Mouse (Mus musculus): Measurements from ENCODE around the gene Fkbp1b. TPM values are rescaled to one million over a fixed set of nuclear protein-coding genes. Genes with fewer than 3 reads are reported as not detected.
"Not testable (repeated sequence)": the region's sequence is repeated elsewhere in the genome, so short reads cannot be mapped to it uniquely, and the experiment has no call there.

Fkbp1b gene
- not detected in 2 replicates for polyA plus RNA-seq (2012; ENCODE audit: insufficient read depth, insufficient read length, low replicate concordance, missing spikeins)

DNA sequence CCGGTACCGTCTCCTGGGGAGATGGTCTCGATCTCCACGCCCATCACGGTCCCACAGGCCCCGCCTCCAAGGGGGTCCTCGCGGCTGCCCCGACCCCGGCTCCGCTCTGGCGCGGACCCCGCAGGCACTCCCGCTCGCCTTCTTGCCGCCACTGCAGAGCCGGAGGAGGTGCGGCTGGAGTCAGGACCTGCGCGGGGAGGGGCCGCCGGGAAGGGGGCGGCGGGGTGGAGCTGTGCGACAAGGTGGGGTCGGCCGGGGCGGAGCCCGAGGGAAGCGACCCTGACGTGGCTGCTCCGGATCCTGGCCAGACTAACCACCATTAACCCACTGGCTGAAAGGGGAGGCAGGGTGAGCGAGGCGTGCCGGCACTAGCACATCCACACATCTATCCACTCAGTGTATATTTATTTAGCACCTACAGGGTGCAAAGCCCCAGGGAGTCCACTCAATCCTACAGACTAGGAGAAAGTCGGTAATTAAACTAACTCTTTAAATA lies at the start of gene Fkbp1b:
TSS of gene Fkbp1b (minus strand) at position 200 of the 496 bp plus-strand sequence.
- H3K4me3 ChIP-seq (ENCODE audit: insufficient read depth, low read depth, low read length), result peak within 1 kb of the TSS; percentile 96
- peaks cover 7% of the 10 kb centered on the region for H3K4me1 ChIP-seq (ENCODE audit: control insufficient read depth, insufficient read depth, low read length)
- WGBS, result under 1% methylated on average over 37 of the region's 37 CpGs
- TF ChIP-seq CTCF (IDR thresholded peaks at IDR 0.05; ENCODE audit: insufficient read depth, low read depth, low read length), result no peak
- no peak for TF ChIP-seq POLR2A (IDR thresholded peaks at IDR 0.05; ENCODE audit: insufficient read depth, low read depth, low read length)
- H3K27ac ChIP-seq (ENCODE audit: insufficient read depth, low read depth, low read length), result no peak within 1 kb of the TSS

- WGBS, result 91% methylated on average over 1 of the region's 1 CpGs
- H3K4me3 ChIP-seq (ENCODE audit: insufficient read depth, low read depth, low read length), result no peak overlapping the region
- no peaks in the 10 kb centered on the region for H3K4me1 ChIP-seq (ENCODE audit: control insufficient read depth, insufficient read depth, low read length)
- TF ChIP-seq POLR2A (IDR thresholded peaks at IDR 0.05; ENCODE audit: insufficient read depth, low read depth, low read length) (no peak), CTCF (IDR thresholded peaks at IDR 0.05; ENCODE audit: insufficient read depth, low read depth, low read length) (no peak)
- no peak overlapping the region for H3K27ac ChIP-seq (ENCODE audit: insufficient read depth, low read depth, low read length)
These were observed 48.5 kb upstream of the Fkbp1b start for GRCm38 (mm10) chr12:4889891-4890290.

DNA sequence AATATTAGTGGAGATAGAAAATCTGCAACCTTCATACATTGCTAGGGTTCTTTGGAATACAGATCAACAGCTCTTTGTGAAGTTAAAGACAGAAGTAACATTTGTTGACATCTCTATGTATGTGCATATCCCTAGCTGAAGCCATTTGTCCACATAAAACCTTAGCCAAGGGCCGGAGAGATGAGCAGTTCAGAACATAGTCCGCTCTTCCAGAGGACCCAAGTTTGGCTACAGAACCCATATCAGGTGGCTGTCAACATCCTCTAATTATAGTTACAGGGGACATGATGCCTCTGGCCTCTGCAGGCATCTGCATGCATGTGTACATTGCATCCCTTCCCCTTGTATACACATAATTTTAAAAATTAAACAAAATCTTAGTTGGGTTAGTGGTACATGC lies 47.9 kb upstream of the Fkbp1b start:
- TF ChIP-seq CTCF (IDR thresholded peaks at IDR 0.05; ENCODE audit: insufficient read depth, low read depth, low read length) (no peak), POLR2A (IDR thresholded peaks at IDR 0.05; ENCODE audit: insufficient read depth, low read depth, low read length) (no peak)
- H3K4me3 ChIP-seq (ENCODE audit: insufficient read depth, low read depth, low read length), result no peak overlapping the region
- H3K4me1 ChIP-seq (ENCODE audit: control insufficient read depth, insufficient read depth, low read length), result no peaks in the 10 kb centered on the region
- H3K27ac ChIP-seq (ENCODE audit: insufficient read depth, low read depth, low read length), result no peak overlapping the region
- 98% methylated on average over 2 of the region's 2 CpGs for WGBS

- TF ChIP-seq CTCF (IDR thresholded peaks at IDR 0.05; ENCODE audit: insufficient read depth, low read depth, low read length) (no peak), POLR2A (IDR thresholded peaks at IDR 0.05; ENCODE audit: insufficient read depth, low read depth, low read length) (no peak)
- Histone ChIP-seq H3K27ac (ENCODE audit: insufficient read depth, low read depth, low read length) (no peak overlapping the region), H3K4me1 (ENCODE audit: control insufficient read depth, insufficient read depth, low read length) (no peaks in the 10 kb centered on the region), H3K4me3 (ENCODE audit: insufficient read depth, low read depth, low read length) (no peak overlapping the region)
These were observed 47.3 kb upstream of the Fkbp1b start for GRCm38 (mm10) chr12:4888739-4889138.

DNA sequence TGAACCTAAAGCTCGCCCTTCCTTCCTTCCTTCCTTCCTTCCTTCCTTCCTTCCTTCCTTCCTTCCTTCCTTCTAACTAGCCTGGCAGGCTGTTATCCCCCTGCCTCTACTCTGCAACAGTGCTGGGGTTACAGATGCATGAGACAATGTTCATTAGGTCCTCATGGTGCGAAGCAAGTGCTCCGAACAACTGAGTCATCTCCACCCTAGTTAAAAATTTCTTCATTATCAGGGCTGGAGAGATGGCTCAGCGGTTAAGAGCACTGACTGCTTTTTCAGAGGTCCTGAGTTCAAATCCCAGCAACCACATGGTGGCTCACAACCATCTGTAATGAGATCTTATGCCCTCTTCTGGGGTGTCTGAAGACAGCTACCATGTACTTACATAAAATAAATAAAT lies 45.2 kb upstream of the Fkbp1b start:
- H3K27ac ChIP-seq (ENCODE audit: insufficient read depth, low read depth, low read length); H3K4me1 ChIP-seq (ENCODE audit: control insufficient read depth, insufficient read depth, low read length); H3K4me3 ChIP-seq (ENCODE audit: insufficient read depth, low read depth, low read length): not testable (repeated sequence)
- WGBS, result 97% methylated on average over 4 of the region's 4 CpGs

DNA sequence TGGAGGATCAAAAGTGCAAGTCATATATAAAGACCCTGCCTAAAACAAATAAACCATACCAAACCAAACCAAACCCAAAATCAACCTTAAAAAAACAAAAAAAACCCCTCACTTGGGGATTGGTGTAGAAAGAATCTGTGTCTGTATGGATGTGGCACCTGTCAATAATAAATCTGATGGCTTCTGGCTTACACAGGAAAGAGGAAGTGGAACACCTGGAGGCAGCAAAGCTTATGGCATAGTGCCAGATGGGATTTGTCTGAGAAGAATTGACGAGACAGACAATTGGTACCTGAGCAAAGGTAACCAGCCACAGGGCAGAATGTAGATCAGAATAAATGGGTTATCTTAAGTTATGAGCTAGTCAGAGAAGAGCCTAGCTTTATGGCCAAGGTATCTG lies 43.7 kb upstream of the Fkbp1b start:
- H3K4me3 ChIP-seq (ENCODE audit: insufficient read depth, low read depth, low read length), result no peak overlapping the region
- TF ChIP-seq CTCF (IDR thresholded peaks at IDR 0.05; ENCODE audit: insufficient read depth, low read depth, low read length) (no peak), POLR2A (IDR thresholded peaks at IDR 0.05; ENCODE audit: insufficient read depth, low read depth, low read length) (no peak)
- WGBS, result 76% methylated on average over 1 of the region's 1 CpGs

DNA sequence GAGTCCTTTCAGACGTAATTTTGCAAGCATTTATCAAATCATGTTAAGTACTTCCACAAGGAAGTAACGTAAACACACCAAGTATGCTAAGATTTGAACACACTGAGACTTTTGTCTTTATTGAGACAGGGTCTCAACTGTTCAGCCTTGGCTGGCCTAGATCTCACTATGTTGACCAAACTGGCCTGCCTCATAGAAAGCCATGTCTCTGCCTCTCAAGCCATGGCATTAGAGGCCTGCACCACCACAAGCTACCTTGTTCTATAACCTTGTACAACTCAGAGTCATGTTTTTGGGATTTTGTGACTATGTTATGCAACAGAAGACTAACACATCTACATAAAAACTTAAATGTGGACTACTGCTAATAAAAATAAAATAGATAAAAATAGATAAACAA lies 40.7 kb upstream of the Fkbp1b start:
- no peak for TF ChIP-seq POLR2A (IDR thresholded peaks at IDR 0.05; ENCODE audit: insufficient read depth, low read depth, low read length)
- TF ChIP-seq CTCF (IDR thresholded peaks at IDR 0.05; ENCODE audit: insufficient read depth, low read depth, low read length), result no peak
- Histone ChIP-seq H3K27ac (ENCODE audit: insufficient read depth, low read depth, low read length) (no peak overlapping the region), H3K4me3 (ENCODE audit: insufficient read depth, low read depth, low read length) (no peak overlapping the region), H3K4me1 (ENCODE audit: control insufficient read depth, insufficient read depth, low read length) (no peaks in the 10 kb centered on the region)
- 92% methylated on average over 2 of the region's 2 CpGs for WGBS

More for the DNA sequence above, 43.7 kb upstream of the Fkbp1b start:
- Histone ChIP-seq H3K27ac (ENCODE audit: insufficient read depth, low read depth, low read length) (no peak overlapping the region), H3K4me1 (ENCODE audit: control insufficient read depth, insufficient read depth, low read length) (no peaks in the 10 kb centered on the region)

DNA sequence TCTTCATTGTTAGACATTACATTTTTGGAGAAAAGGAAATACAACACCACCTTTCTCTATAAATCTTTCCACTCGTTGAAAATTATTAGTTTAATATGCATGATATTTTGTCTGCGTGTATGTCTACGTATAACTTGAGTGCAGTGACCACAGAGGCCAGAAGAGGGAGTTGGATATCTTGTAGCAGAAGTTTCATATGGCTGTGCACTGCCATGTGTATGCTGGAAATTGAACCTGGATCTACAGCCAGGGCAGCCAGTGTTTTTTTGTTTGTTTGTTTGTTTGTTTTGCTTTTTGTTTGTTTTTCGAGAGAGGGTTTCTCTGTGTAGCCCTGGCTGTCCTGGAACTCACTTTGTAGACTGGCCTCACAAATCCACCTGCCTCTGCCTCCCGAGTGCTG lies 37.7 kb upstream of the Fkbp1b start:
- WGBS, result 95% methylated on average over 5 of the region's 5 CpGs
- no peak overlapping the region for H3K4me3 ChIP-seq (ENCODE audit: insufficient read depth, low read depth, low read length)
- H3K4me1 ChIP-seq (ENCODE audit: control insufficient read depth, insufficient read depth, low read length), result peaks cover 3% of the 10 kb centered on the region; the same call in 1 of the 2 replicates
- TF ChIP-seq POLR2A (IDR thresholded peaks at IDR 0.05; ENCODE audit: insufficient read depth, low read depth, low read length) (no peak), CTCF (IDR thresholded peaks at IDR 0.05; ENCODE audit: insufficient read depth, low read depth, low read length) (no peak)
- H3K27ac ChIP-seq (ENCODE audit: insufficient read depth, low read depth, low read length), result no peak overlapping the region

DNA sequence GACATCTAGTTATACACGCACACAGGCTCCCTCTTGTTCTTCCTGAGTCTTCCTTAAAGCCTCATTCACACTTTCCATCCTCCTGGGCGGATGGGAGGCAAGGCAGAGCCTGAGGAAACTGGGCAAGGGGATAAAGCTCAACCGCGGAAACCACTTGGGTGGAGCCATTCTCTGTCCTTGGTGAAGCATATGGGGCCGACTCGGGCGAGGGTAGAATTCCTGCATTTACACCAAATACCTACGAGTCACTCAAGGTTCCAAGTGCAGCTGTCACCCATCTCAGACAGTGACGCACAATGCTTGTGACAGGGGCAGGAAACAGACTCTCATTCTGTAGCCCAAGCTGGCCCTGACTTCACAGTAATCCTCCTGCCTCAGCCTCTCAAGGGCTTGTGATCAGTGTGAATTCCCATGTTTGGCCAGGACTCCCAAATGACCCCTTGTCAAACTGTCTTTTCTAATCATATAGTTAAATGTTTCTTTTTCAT lies 36.9 kb upstream of the Fkbp1b start:
- H3K27ac ChIP-seq (ENCODE audit: insufficient read depth, low read depth, low read length), result no peak overlapping the region
- TF ChIP-seq POLR2A (IDR thresholded peaks at IDR 0.05; ENCODE audit: insufficient read depth, low read depth, low read length), result no peak
- TF ChIP-seq CTCF (IDR thresholded peaks at IDR 0.05; ENCODE audit: insufficient read depth, low read depth, low read length), result no peak
- 89% methylated on average over 9 of the region's 9 CpGs for WGBS

GRCm38 (mm10) chr12:4875623-4876022 lies 34.2 kb upstream of the Fkbp1b start:
- Histone ChIP-seq H3K4me1 (ENCODE audit: control insufficient read depth, insufficient read depth, low read length) (peaks cover 9% of the 10 kb centered on the region; the same call in 1 of the 2 replicates), H3K4me3 (ENCODE audit: insufficient read depth, low read depth, low read length) (no peak overlapping the region), H3K27ac (ENCODE audit: insufficient read depth, low read depth, low read length) (no peak overlapping the region)
- TF ChIP-seq POLR2A (IDR thresholded peaks at IDR 0.05; ENCODE audit: insufficient read depth, low read depth, low read length) (no peak), CTCF (IDR thresholded peaks at IDR 0.05; ENCODE audit: insufficient read depth, low read depth, low read length) (no peak)
- WGBS, result 77% methylated on average over 8 of the region's 8 CpGs

More for the DNA sequence above, 36.9 kb upstream of the Fkbp1b start:
- H3K4me3 ChIP-seq (ENCODE audit: insufficient read depth, low read depth, low read length), result no peak overlapping the region
- peaks cover 9% of the 10 kb centered on the region; the same call in 1 of the 2 replicates for H3K4me1 ChIP-seq (ENCODE audit: control insufficient read depth, insufficient read depth, low read length)

All from olfactory bulb, adult 2 months (tissue).